Mouse (Mus musculus): ENCODE results near the gene Bhlha15. TPM values are rescaled to one million over a fixed set of nuclear protein-coding genes. Genes with fewer than 3 reads are reported as not detected.

The Bhlha15 gene
- polyA plus RNA-seq, 1 experiment: 0.42 TPM

DNA sequence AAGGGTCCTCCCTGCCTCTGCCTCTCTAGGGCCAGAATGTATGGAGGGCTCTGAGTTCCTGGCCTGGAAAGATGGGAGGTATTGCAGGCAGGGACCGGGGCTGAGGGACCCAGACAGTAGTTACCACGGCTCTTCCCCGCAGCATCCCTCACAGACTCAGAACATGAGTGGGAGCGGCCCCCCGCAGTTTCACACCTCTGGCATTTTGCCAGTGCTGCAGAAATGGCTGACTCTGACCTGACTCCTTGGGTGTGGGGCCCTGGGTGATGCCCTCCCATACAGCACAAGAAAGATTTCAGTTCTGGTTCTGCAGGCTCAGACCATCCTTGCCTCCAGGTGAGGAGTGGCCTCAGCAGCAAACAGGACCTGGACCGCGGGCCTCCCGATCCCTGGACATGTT, 5.5 kb downstream of the Bhlha15 start:
- Histone ChIP-seq H3K4me1 (replicated peaks; ENCODE audit: control insufficient read depth, insufficient read depth, low read length) (peaks cover 2% of the 10 kb centered on the region), H3K36me3 (ENCODE audit: control insufficient read depth, insufficient read depth, low read length) (peaks cover under 1% of the 10 kb centered on the region; the same call in 1 of the 2 replicates), H3K4me3 (ENCODE audit: control insufficient read depth, insufficient read depth, low read length) (no peak overlapping the region), H3K27ac (ENCODE audit: control insufficient read depth, insufficient read depth, low read length) (no peak overlapping the region), H3K27me3 (ENCODE audit: control insufficient read depth, insufficient read depth, low read length) (no peaks in the 10 kb centered on the region)
- 96% methylated on average over 8 of the region's 8 CpGs for WGBS
- TF ChIP-seq CTCF (IDR thresholded peaks at IDR 0.05; ENCODE audit: borderline replicate concordance, control insufficient read depth, extremely low read depth, insufficient read depth, low read length, poor library complexity): no peak
- TF ChIP-seq POLR2A (IDR thresholded peaks at IDR 0.05; ENCODE audit: control insufficient read depth, extremely low read depth, insufficient read depth, low read length, poor library complexity): no peak
- DNase-seq: no peak

DNA sequence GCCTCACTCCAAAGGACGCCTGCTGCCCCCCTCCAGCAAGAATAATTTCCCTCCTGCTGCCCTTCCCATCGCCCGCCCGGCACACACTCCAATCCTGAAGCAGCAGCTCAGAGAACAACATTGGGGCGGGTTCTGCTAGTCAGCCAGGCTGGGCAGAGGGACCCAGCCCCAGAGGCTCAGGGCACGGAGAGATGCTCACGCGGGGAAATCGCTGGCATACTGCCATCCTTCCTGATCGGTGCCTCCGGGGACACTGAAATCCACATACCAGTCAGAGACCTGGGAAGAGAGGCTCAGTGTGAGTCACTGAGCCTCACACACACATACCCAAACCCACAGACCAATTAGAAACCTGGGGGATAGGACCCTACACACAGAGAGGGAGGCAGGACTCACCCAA, 10.5 kb downstream of the Bhlha15 start:
- no peak overlapping the region for H3K27ac ChIP-seq (ENCODE audit: control insufficient read depth, insufficient read depth, low read length)
- H3K4me1 ChIP-seq (replicated peaks; ENCODE audit: control insufficient read depth, insufficient read depth, low read length): no peaks in the 10 kb centered on the region
- no peak for DNase-seq
- peaks cover 40% of the 10 kb centered on the region for H3K36me3 ChIP-seq (ENCODE audit: control insufficient read depth, insufficient read depth, low read length)
- no peaks in the 10 kb centered on the region for H3K27me3 ChIP-seq (ENCODE audit: control insufficient read depth, insufficient read depth, low read length)
- no peak for TF ChIP-seq CTCF (IDR thresholded peaks at IDR 0.05; ENCODE audit: borderline replicate concordance, control insufficient read depth, extremely low read depth, insufficient read depth, low read length, poor library complexity)
- TF ChIP-seq POLR2A (IDR thresholded peaks at IDR 0.05; ENCODE audit: control insufficient read depth, extremely low read depth, insufficient read depth, low read length, poor library complexity): no peak
- WGBS: 97% methylated on average over 11 of the region's 11 CpGs
- H3K4me3 ChIP-seq (ENCODE audit: control insufficient read depth, insufficient read depth, low read length): no peak overlapping the region

DNA sequence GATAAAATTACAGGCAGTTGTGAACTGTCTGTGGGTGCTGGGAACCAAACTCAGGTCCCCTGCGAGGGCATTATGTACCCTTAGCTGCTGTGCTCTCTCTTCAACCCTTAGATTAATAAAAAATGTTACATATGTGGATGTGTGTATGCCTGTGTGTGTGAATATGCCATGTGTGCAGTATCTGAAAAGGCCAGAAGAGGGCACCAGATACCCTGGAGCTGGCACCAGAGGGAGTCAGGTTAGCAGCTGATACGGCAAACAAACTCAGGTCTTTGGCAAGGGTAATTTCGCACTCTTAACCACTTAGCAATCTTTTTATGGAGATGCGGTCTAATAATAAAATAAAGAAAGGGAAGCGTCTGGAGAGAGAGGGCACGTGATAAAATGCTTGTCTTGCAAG, 12.3 kb downstream of the Bhlha15 start:
- peaks cover 48% of the 10 kb centered on the region for H3K36me3 ChIP-seq (ENCODE audit: control insufficient read depth, insufficient read depth, low read length)
- H3K4me1 ChIP-seq (replicated peaks; ENCODE audit: control insufficient read depth, insufficient read depth, low read length): no peaks in the 10 kb centered on the region
- TF ChIP-seq CTCF (IDR thresholded peaks at IDR 0.05; ENCODE audit: borderline replicate concordance, control insufficient read depth, extremely low read depth, insufficient read depth, low read length, poor library complexity) (no peak), POLR2A (IDR thresholded peaks at IDR 0.05; ENCODE audit: control insufficient read depth, extremely low read depth, insufficient read depth, low read length, poor library complexity) (no peak)
- no peak overlapping the region for H3K4me3 ChIP-seq (ENCODE audit: control insufficient read depth, insufficient read depth, low read length)
- H3K27ac ChIP-seq (ENCODE audit: control insufficient read depth, insufficient read depth, low read length): no peak overlapping the region
- DNase-seq: no peak
- H3K27me3 ChIP-seq (ENCODE audit: control insufficient read depth, insufficient read depth, low read length): no peaks in the 10 kb centered on the region
- WGBS: 98% methylated on average over 6 of the region's 6 CpGs

DNA sequence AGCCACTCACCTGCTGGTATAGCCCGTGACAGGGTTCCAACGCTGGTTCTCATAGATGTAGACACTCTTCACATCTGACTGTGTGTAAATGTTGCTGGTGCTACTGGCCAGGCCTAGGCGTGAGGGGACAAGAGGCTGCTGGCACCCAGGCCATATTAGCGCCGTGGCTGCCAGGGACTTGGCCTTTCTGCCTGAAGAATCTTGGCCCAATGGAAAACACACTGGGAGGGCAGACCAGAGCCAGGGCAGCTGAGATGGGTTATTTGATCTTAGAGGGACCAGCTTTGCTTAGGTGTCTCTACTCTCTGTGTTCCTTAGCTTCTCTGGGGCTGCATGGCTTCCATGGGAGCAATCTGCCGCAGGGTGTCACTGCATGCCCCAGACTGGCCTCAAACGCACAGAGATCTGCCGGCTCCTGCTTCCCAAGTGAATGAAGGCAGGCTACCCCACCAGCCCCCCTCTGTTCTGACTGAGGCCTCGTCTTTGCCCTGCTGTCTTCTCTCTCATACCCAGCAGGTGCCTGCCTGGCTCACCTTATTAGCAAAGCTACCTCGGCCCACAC, 13.4 kb downstream of the Bhlha15 start:
- no peak for DNase-seq
- no peaks in the 10 kb centered on the region for H3K27me3 ChIP-seq (ENCODE audit: control insufficient read depth, insufficient read depth, low read length)
- no peak overlapping the region for H3K4me3 ChIP-seq (ENCODE audit: control insufficient read depth, insufficient read depth, low read length)
- no peaks in the 10 kb centered on the region for H3K4me1 ChIP-seq (replicated peaks; ENCODE audit: control insufficient read depth, insufficient read depth, low read length)
- H3K27ac ChIP-seq (ENCODE audit: control insufficient read depth, insufficient read depth, low read length): no peak overlapping the region
- TF ChIP-seq CTCF (IDR thresholded peaks at IDR 0.05; ENCODE audit: borderline replicate concordance, control insufficient read depth, extremely low read depth, insufficient read depth, low read length, poor library complexity) (no peak), POLR2A (IDR thresholded peaks at IDR 0.05; ENCODE audit: control insufficient read depth, extremely low read depth, insufficient read depth, low read length, poor library complexity) (no peak)
- H3K36me3 ChIP-seq (ENCODE audit: control insufficient read depth, insufficient read depth, low read length): peaks cover 54% of the 10 kb centered on the region
- 98% methylated on average over 10 of the region's 10 CpGs for WGBS

DNA sequence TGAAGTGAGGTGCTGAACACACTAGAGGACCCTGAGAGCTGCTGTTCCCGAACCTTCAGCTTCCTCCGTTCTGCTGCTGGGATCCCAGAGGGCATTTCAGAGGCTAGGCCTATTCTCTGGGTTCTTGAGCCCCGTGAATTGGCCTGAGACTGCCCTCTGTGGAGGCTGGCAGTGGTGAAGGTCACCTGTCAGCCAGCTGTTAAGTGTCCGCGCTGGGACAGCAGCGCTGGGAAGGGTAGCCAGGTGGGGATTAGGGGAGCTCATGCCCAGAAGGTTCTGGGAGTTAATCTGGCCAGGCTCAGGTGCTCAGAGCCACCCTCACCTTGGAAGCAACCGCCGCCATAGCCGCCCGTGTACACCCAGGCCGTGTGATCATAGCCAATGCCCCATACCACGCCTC, 14.2 kb downstream of the Bhlha15 start:
- WGBS: 96% methylated on average over 12 of the region's 12 CpGs
- no peak overlapping the region for H3K4me3 ChIP-seq (ENCODE audit: control insufficient read depth, insufficient read depth, low read length)
- no peaks in the 10 kb centered on the region for H3K4me1 ChIP-seq (replicated peaks; ENCODE audit: control insufficient read depth, insufficient read depth, low read length)
- H3K27ac ChIP-seq (ENCODE audit: control insufficient read depth, insufficient read depth, low read length): no peak overlapping the region
- H3K36me3 ChIP-seq (ENCODE audit: control insufficient read depth, insufficient read depth, low read length): peaks cover 55% of the 10 kb centered on the region
- H3K27me3 ChIP-seq (ENCODE audit: control insufficient read depth, insufficient read depth, low read length): no peaks in the 10 kb centered on the region
- DNase-seq: no peak
- TF ChIP-seq CTCF (IDR thresholded peaks at IDR 0.05; ENCODE audit: borderline replicate concordance, control insufficient read depth, extremely low read depth, insufficient read depth, low read length, poor library complexity) (no peak), POLR2A (IDR thresholded peaks at IDR 0.05; ENCODE audit: control insufficient read depth, extremely low read depth, insufficient read depth, low read length, poor library complexity) (no peak)

DNA sequence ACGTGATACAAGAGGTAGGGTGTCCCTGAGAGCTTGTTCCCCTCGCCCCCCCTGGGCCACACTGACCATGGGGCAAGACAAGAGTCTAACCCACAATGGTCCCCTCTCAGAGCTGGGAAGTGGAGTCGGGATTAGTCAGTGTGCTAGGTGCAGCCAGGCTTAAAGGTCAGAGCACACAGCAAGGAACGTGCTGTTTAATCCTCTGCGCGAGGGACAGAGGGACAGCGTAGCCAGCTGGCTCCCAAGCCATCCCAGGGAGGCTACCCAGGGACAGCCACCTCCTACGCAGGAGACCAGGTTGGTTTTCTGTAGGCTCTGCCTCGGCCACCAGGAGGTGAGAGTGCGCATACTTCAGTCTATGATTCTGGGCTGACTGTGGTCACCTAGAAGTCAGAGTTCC, 14.8 kb downstream of the Bhlha15 start:
- WGBS: 93% methylated on average over 10 of the region's 10 CpGs
- DNase-seq: no peak
- H3K4me1 ChIP-seq (replicated peaks; ENCODE audit: control insufficient read depth, insufficient read depth, low read length): no peaks in the 10 kb centered on the region
- TF ChIP-seq POLR2A (IDR thresholded peaks at IDR 0.05; ENCODE audit: control insufficient read depth, extremely low read depth, insufficient read depth, low read length, poor library complexity) (no peak), CTCF (IDR thresholded peaks at IDR 0.05; ENCODE audit: borderline replicate concordance, control insufficient read depth, extremely low read depth, insufficient read depth, low read length, poor library complexity) (no peak)
- H3K36me3 ChIP-seq (ENCODE audit: control insufficient read depth, insufficient read depth, low read length): peaks cover 61% of the 10 kb centered on the region
- no peaks in the 10 kb centered on the region for H3K27me3 ChIP-seq (ENCODE audit: control insufficient read depth, insufficient read depth, low read length)
- no peak overlapping the region for H3K27ac ChIP-seq (ENCODE audit: control insufficient read depth, insufficient read depth, low read length)
- no peak overlapping the region for H3K4me3 ChIP-seq (ENCODE audit: control insufficient read depth, insufficient read depth, low read length)

DNA sequence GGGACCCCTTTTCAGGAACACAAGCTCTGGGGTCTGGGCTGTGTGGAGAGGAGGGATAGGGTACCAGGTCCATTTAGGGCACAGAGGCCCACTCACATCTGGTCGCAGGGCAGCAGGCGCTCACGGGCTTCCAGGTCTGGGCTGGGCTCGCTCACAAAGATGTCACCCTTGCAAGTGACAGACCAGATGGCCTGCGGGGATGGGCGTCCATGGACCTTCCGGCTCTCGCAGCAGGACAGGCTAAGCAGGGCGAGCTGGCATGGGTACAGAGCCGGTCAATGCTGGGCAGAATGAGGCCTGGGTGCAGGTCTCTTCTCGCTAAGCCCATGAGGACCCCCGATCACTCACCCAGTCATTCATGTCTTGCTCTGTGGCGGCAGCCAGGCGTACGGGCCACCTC, 16.0 kb downstream of the Bhlha15 start:
- H3K27me3 ChIP-seq (ENCODE audit: control insufficient read depth, insufficient read depth, low read length): no peaks in the 10 kb centered on the region
- no peak for DNase-seq
- no peak overlapping the region for H3K27ac ChIP-seq (ENCODE audit: control insufficient read depth, insufficient read depth, low read length)
- H3K36me3 ChIP-seq (ENCODE audit: control insufficient read depth, insufficient read depth, low read length): peaks cover 67% of the 10 kb centered on the region
- no peak overlapping the region for H3K4me3 ChIP-seq (ENCODE audit: control insufficient read depth, insufficient read depth, low read length)
- no peaks in the 10 kb centered on the region for H3K4me1 ChIP-seq (replicated peaks; ENCODE audit: control insufficient read depth, insufficient read depth, low read length)
- WGBS: 97% methylated on average over 15 of the region's 15 CpGs
- TF ChIP-seq CTCF (IDR thresholded peaks at IDR 0.05; ENCODE audit: borderline replicate concordance, control insufficient read depth, extremely low read depth, insufficient read depth, low read length, poor library complexity): no peak
- TF ChIP-seq POLR2A (IDR thresholded peaks at IDR 0.05; ENCODE audit: control insufficient read depth, extremely low read depth, insufficient read depth, low read length, poor library complexity): no peak

Data from thymus, adult 2 months (tissue).